Mouse (Mus musculus): ENCODE data around the gene Gm42417.
"Not testable (repeated sequence)": the region's sequence is repeated elsewhere in the genome, so short reads cannot be mapped to it uniquely, and the experiment has no call there.

Gene Gm42417

GRCm38 (mm10) chr1:36545382-36545781, 6.2 kb upstream of the Gm42417 start:
- DNase-seq: no peak

- DNase-seq: no peak
Measured at GRCm38 (mm10) chr1:36542925-36543324, 3.7 kb upstream of the Gm42417 start.

GRCm38 (mm10) chr1:36541844-36542243, 2.6 kb upstream of the Gm42417 start:
- DNase-seq: no peak

GRCm38 (mm10) chr1:36540807-36541206, 1.6 kb upstream of the Gm42417 start:
- no peak for DNase-seq

- no peak for DNase-seq
Measured at GRCm38 (mm10) chr1:36540132-36540531, 903 bp upstream of the Gm42417 start.

GRCm38 (mm10) chr1:36538727-36539126, 502 bp downstream of the Gm42417 start:
- no peak for DNase-seq

GRCm38 (mm10) chr1:36536783-36537182, 2.4 kb downstream of the Gm42417 start, which contains the start of gene Ankrd23:
Ankrd23 (minus strand) TSS chr1:36536883.
- DNase-seq: not testable (repeated sequence)

- no peak for DNase-seq
Measured at GRCm38 (mm10) chr1:36536397-36536728, 2.9 kb downstream of the Gm42417 start.

- DNase-seq: no peak
Measured at GRCm38 (mm10) chr1:36535477-36536396, 3.5 kb downstream of the Gm42417 start.

GRCm38 (mm10) chr1:36534595-36535058, 4.6 kb downstream of the Gm42417 start:
- no peak for DNase-seq

GRCm38 (mm10) chr1:36533546-36533945, 5.7 kb downstream of the Gm42417 start:
- no peak for DNase-seq

- no peak for DNase-seq
Measured at GRCm38 (mm10) chr1:36531461-36531860, 7.8 kb downstream of the Gm42417 start.

GRCm38 (mm10) chr1:36530962-36531361, 8.3 kb downstream of the Gm42417 start:
- DNase-seq: no peak

GRCm38 (mm10) chr1:36530485-36530884, 8.7 kb downstream of the Gm42417 start:
- no peak for DNase-seq

- DNase-seq: no peak
Measured at GRCm38 (mm10) chr1:36529875-36530274, 9.4 kb downstream of the Gm42417 start.

- DNase-seq: no peak
Measured at GRCm38 (mm10) chr1:36529274-36529673, 10.0 kb downstream of the Gm42417 start.

GRCm38 (mm10) chr1:36528351-36528750, 10.9 kb downstream of the Gm42417 start:
- DNase-seq: no peak

GRCm38 (mm10) chr1:36526903-36527302, 12.3 kb downstream of the Gm42417 start:
- no peak for DNase-seq

GRCm38 (mm10) chr1:36525774-36526173, 13.5 kb downstream of the Gm42417 start:
- no peak for DNase-seq

GRCm38 (mm10) chr1:36524058-36524457, 15.2 kb downstream of the Gm42417 start:
- no peak for DNase-seq

- no peak for DNase-seq
Measured at GRCm38 (mm10) chr1:36523332-36524013, 15.8 kb downstream of the Gm42417 start.

- DNase-seq: no peak
Measured at GRCm38 (mm10) chr1:36522210-36522609, 17.0 kb downstream of the Gm42417 start.

- DNase-seq: no peak
Measured at GRCm38 (mm10) chr1:36519626-36520025, 19.6 kb downstream of the Gm42417 start.

- no peak for DNase-seq
Measured at GRCm38 (mm10) chr1:36518259-36518658, 21.0 kb downstream of the Gm42417 start.
